Comparison of ENCODE assay signal across 12 mouse cellular contexts in genomic region chr2:154181900-154182299, GRCm38 (mm10). TPM values are rescaled to one million over a fixed set of nuclear protein-coding genes. Genes with fewer than 3 reads are reported as not detected.
"Had no signal": no experiment of that assay in that cellular context is flagged by ENCODE, and none has a peak within 500 bp of the region (broad histone marks: within the 10 kb centered on the region; RNA-seq: fewer than 3 reads in every experiment).

No protein-coding gene starts in this region.

RNA-seq across cellular contexts. Expression of gene Bpifb1, which starts 8.7 kb away (rescaled TPM):
- polyA plus RNA-seq: neural tube, embryonic 12.5 days; neural tube, embryonic 13.5 days; neural tube, embryonic 14.5 days; neural tube, embryonic 15.5 days; small intestine, adult 2 months; spleen, adult 2 months; urinary bladder, adult 2 months had no signal

RNA-seq across cellular contexts. Expression of gene Bpifa5, which starts 19.5 kb away (rescaled TPM):
- polyA plus RNA-seq: neural tube, embryonic 12.5 days; neural tube, embryonic 13.5 days; neural tube, embryonic 14.5 days; neural tube, embryonic 15.5 days; small intestine, adult 2 months; spleen, adult 2 months; stomach, embryonic 14.5 days; stomach, embryonic 15.5 days; stomach, embryonic 16.5 days; testis, adult 2 months; urinary bladder, adult 2 months had no signal

RNA-seq across cellular contexts. Expression of gene Bpifa1, which starts 39.2 kb away (rescaled TPM):
- polyA plus RNA-seq: neural tube, embryonic 12.5 days; neural tube, embryonic 13.5 days; neural tube, embryonic 14.5 days; neural tube, embryonic 15.5 days; small intestine, adult 2 months; spleen, adult 2 months; stomach, embryonic 14.5 days; stomach, embryonic 15.5 days; stomach, embryonic 16.5 days; urinary bladder, adult 2 months had no signal

RNA-seq across cellular contexts. Expression of gene Bpifb5, which starts 41.6 kb away (rescaled TPM):
- polyA plus RNA-seq: neural tube, embryonic 12.5 days; neural tube, embryonic 13.5 days; small intestine, adult 2 months had no signal

RNA-seq across cellular contexts. Expression of gene Bpifa3, which starts 51.8 kb away (rescaled TPM):
- polyA plus RNA-seq: neural tube, embryonic 12.5 days; neural tube, embryonic 13.5 days; neural tube, embryonic 14.5 days; neural tube, embryonic 15.5 days; small intestine, adult 2 months; spleen, adult 2 months; stomach, embryonic 14.5 days; stomach, embryonic 15.5 days; stomach, embryonic 16.5 days; thymus, postnatal 0 days; urinary bladder, adult 2 months had no signal
